Mouse (Mus musculus) ES-Bruce4 (cell line): Measurements from ENCODE around the gene Thrap3.

Source experiments
- CTCF ChIP-seq: IDR thresholded peaks from one replicate; pipeline ENCODE4 v1.8.1; 2011; ENCODE audit warnings: low read depth, low read length
- POLR2A ChIP-seq: IDR thresholded peaks from one replicate; pipeline ENCODE4 v1.8.1; 2011; ENCODE audit warnings: low read length; ENCODE audit not compliant: insufficient read depth

DNA sequence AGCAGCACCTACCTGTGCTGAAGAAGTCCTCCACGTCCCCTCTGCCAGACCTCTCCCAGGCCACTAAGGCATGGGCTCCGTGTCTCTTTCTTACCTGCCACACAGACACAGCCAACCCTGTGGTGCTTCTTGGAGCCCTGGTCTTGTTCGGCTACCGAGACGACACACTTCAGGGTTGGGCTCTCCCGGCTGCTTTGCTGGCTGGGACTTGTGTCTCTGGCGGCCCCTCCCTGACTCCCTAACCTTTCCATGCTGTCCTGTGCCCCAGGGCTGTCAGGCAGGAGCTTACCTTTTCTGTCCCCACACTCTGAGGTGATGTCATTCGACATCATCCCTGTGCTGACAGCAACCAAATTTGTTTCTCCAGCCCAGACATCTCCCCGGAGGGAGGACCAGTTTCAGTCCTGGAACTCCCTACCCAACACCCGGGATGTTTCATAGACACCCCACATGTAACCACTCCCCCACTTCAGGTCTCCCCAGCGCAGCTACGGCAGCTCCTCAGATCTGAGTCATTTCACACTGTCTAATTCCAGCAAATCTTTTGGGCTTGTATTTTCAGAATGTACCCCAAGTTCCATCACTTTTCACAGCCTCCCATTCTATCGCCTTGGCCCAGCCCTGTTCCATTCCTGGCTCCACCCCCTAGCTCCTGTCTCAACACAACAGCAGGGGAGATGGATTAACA, 43.8 kb upstream of the Thrap3 start:
- no peak for TF ChIP-seq CTCF
- TF ChIP-seq POLR2A = no peak
